Mouse (Mus musculus): ENCODE measurements at regions not wholly inside any gene's neighbourhood (a gene's known extent, or its start where the extent isn't known, plus 50 kb on each side); places are given as distances from the start of the nearest gene placed in this dataset.

DNA sequence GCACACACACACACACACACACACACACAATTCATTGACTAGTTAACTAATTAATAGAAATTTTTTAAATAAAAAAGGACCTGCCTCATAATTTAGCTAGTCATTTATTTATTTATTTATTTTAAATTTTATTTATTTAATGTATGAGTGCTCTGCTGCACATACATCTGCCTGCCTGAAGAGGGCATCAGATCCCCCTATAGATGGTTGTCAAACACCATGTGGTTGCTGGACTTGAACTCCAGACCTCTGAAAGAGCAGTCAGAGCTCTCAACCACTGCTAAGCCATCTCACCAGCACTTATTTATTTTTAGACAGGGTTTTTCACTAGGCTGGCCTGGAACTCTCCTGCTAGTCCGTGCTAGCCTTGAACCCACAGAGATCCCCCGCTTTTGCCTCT is 50.6 kb upstream of the Hdhd5 start:
- TF ChIP-seq CTCF (IDR thresholded peaks at IDR 0.05): peak; percentile 45
- TF ChIP-seq EP300 (IDR thresholded peaks at IDR 0.05): no peak

Measured in lung, postnatal 0 days (tissue).